ENCODE assay signal across 15 mouse cellular contexts in genomic region chr4:106163220-106163619, GRCm38 (mm10).
"Had no signal": no experiment of that assay in that cellular context is flagged by ENCODE, and none has a peak within 500 bp of the region (broad histone marks: within the 10 kb centered on the region; RNA-seq: fewer than 3 reads in every experiment).

No protein-coding gene starts in this region.

- H3K4me1 ChIP-seq: lung, embryonic 15.5 days; megakaryocyte, embryonic 14.5 days; midbrain, embryonic 13.5 days; midbrain, embryonic 15.5 days; neural tube, embryonic 12.5 days; stomach, embryonic 15.5 days had no signal

- H3K9ac ChIP-seq: lung, embryonic 15.5 days; midbrain, embryonic 13.5 days; midbrain, embryonic 15.5 days; neural tube, embryonic 12.5 days; stomach, embryonic 15.5 days had no signal

- H3K27me3 ChIP-seq: lung, embryonic 15.5 days; megakaryocyte, embryonic 14.5 days; midbrain, embryonic 13.5 days; midbrain, embryonic 15.5 days; neural tube, embryonic 12.5 days; stomach, embryonic 15.5 days had no signal

- H3K27ac ChIP-seq: lung, embryonic 15.5 days; macrophage; midbrain, embryonic 13.5 days; midbrain, embryonic 15.5 days; neural tube, embryonic 12.5 days; stomach, embryonic 15.5 days; stomach, postnatal 0 days had no signal

- H3K9me3 ChIP-seq: lung, embryonic 15.5 days; midbrain, embryonic 15.5 days; neural tube, embryonic 12.5 days; stomach, embryonic 15.5 days had no signal

- H3K4me2 ChIP-seq: lung, embryonic 15.5 days; midbrain, embryonic 11.5 days; midbrain, embryonic 13.5 days; midbrain, embryonic 15.5 days; neural tube, embryonic 12.5 days; stomach, embryonic 15.5 days had no signal

- ATAC-seq: lung, postnatal 0 days; midbrain, embryonic 13.5 days; midbrain, embryonic 15.5 days had no signal

- DNase-seq: lung, postnatal 14 days; right cerebral cortex, postnatal 14 days; thymus, adult 2 months; thymus, postnatal 25 days; thymus, postnatal 4 days had no signal

- H3K36me3 ChIP-seq: lung, embryonic 15.5 days; midbrain, embryonic 13.5 days; midbrain, embryonic 15.5 days; neural tube, embryonic 12.5 days; stomach, embryonic 15.5 days had no signal

- H3K4me3 ChIP-seq: lung, embryonic 15.5 days; megakaryocyte, embryonic 14.5 days; midbrain, embryonic 13.5 days; midbrain, embryonic 15.5 days; neural tube, embryonic 12.5 days; stomach, embryonic 15.5 days had no signal
